Mouse (Mus musculus) neutrophil, adult 59 days (primary cell): ENCODE data around the gene Gm5938. TPM values are rescaled to one million over a fixed set of nuclear protein-coding genes. Genes with fewer than 3 reads are reported as not detected.

Experiments used
- total RNA-seq, 2 experiments: library from RNA; stranded (reverse); gene quantifications; 1 replicate in 1 of 2; 2 replicates in 1 of 2; pipeline ENCODE4 v1.2.4; 2023

Gm5938 gene
- not detected for total RNA-seq

GRCm38 (mm10) chrX:78125167-78125566, at the start of gene Gm5938:
Gene Gm5938 (plus strand): TSS chrX:78125467.

GRCm38 (mm10) chrX:78091274-78091673, 34.0 kb upstream of the Gm5938 start, which contains the start of gene Obp1a:
Gene Obp1a (minus strand): TSS chrX:78091374.

Other genes starting within 250 kb of the Gm5938 start
- gene 5430402E10Rik, start 200.4 kb upstream of the Gm5938 start, total RNA-seq, result not detected
- not detected for gene Obp1a, start 34.1 kb upstream of the Gm5938 start, total RNA-seq
- not detected for gene Obp1b, start 61.3 kb downstream of the Gm5938 start, total RNA-seq
- gene Gm14743, start 120.5 kb downstream of the Gm5938 start, total RNA-seq, result not detected
- gene 4930480E11Rik, start 244.2 kb downstream of the Gm5938 start, total RNA-seq, result not detected